Mouse (Mus musculus) stomach, postnatal 0 days (tissue): ENCODE results near the gene Glp1r.

Source experiments
- CTCF ChIP-seq: IDR thresholded peaks from 2 replicates; pipeline ENCODE4 v1.5.1; 2016; ENCODE audit warnings: antibody characterized with exemption, low read depth, mild to moderate bottlenecking, moderate library complexity
- EP300 ChIP-seq: optimal IDR thresholded peaks from 2 replicates; pipeline ENCODE3; 2016; ENCODE audit warnings: antibody characterized with exemption

DNA sequence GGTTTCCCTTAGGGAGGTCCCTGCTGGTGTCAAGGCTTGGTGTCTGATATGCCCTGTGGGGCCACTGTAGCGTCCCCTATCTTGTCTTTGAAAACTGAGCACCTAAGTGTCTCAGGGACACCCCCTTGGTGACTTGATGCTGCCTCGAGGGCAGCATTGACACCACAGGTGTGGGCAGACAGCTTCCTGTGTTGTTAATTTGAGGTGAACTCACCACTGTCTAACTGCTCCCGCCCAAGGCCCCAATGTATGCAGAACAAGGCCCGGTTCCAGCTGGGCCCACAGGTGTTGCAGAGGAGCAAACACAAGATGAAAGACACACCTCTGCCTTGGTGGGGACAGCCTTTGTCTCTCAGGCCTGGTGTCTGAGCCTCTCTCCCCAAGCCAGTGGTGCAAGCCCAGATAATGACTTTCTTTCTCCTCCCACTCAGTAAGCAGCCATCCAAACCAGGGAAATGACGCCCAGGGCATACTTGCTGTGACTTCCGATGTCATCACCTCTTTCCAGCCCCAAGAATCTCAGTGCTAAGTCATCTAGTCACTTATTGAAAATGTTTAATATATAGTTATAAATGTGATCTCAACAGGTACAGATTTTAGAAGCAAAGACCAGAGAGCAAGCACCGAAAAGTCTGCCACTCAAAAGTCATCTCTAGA, 60.4 kb downstream of the Glp1r start:
- TF ChIP-seq CTCF: no peak
- TF ChIP-seq EP300: no peak
